Mouse (Mus musculus) liver, postnatal 0 days (tissue): ENCODE measurements around the gene Ess2.

Experiments used
- CTCF ChIP-seq: sonication (generic); IDR thresholded peaks from 2 replicates; pipeline ENCODE4 v1.5.1; 2016; ENCODE audit warnings: antibody characterized with exemption, low read depth
- EP300 ChIP-seq: IDR thresholded peaks from 2 replicates; pipeline ENCODE4 v1.6.1; 2016; ENCODE audit warnings: antibody characterized with exemption, low read depth, mild to moderate bottlenecking

- TF ChIP-seq CTCF (no peak), EP300 (no peak)
These were observed 12.7 kb downstream of the Ess2 start, which contains the start of the genes Dgcr2 and Tssk2 for GRCm38 (mm10) chr16:17898462-17898861.
